Mouse (Mus musculus) cerebellum, postnatal 4 days (tissue): ENCODE measurements around the gene Cldn10.

Source experiments
- DNase-seq, 2 experiments: peaks; one replicate each; pipeline ENCODE4 v3.0.0; 2022; ENCODE audit warnings: low spot score in 2 of 2, mixed read lengths in 1 of 2

The Cldn10 gene

GRCm38 (mm10) chr14:118910332-118911222, 122.9 kb downstream of the Cldn10 start:
- DNase-seq: peak; percentile 35 to 55

DNA sequence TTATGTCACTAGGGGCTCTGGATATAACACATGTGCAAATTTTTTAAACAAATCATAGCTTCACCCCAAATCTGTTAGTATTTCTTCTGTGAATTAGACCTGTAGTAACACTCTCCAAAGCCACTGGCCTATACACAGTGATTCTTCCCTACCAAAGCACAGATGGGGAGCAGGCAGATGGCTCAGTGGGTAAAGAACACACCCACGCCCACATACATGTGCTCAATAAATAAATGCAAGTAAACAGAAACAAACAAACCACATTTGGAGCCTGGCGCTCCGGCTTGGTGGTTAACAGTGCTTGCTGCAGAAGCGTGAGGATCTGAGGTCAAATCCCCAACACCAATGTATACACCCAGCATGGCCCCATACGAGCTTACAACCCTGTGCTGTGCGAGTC, 123.8 kb downstream of the Cldn10 start:
- no peak for DNase-seq

DNA sequence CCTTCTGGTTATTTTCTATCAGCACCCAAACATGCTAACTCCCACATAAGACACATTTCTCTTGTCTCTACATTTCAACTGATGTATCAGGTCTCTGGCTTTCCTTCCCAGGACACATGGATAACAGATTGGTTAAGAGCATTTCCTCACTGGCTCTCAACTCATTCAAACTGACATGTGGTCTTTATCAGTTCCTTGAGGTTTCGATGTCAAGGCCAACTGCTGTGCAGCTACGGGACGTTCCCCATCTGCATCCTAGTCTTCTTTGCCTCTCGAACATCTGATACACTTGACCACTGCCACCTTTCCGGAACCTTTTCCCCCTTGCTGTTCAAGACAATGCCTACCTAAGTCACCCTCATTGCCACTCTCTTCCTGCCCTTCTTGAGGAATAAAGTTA, 125.9 kb downstream of the Cldn10 start:
- DNase-seq: no peak

DNA sequence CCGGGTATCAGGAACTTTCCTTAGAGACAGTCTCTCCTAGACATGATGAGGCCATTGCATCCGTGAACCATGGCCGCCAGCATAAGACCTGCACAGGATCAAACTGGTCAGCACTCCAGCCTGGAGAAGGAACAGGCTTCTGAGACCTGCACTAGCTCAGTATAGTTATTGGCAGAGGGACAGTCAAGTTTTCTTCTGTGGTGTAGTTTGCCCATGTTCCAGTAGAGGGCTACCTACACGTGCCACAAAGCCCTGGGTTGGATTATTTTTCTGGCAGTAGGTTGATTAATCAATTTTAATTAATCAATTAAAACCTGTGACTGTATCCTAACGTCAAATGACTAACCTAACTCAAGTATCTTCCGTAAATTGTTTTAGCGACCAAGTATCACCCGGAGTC, 131.3 kb downstream of the Cldn10 start:
- peak in 1 of 2 experiments; percentile 22 for DNase-seq

GRCm38 (mm10) chr14:118920654-118921053, 132.9 kb downstream of the Cldn10 start:
- no peak for DNase-seq

- peak in 1 of 2 experiments; percentile 11 for DNase-seq
Measured at GRCm38 (mm10) chr14:118922251-118922650, 134.5 kb downstream of the Cldn10 start.

DNA sequence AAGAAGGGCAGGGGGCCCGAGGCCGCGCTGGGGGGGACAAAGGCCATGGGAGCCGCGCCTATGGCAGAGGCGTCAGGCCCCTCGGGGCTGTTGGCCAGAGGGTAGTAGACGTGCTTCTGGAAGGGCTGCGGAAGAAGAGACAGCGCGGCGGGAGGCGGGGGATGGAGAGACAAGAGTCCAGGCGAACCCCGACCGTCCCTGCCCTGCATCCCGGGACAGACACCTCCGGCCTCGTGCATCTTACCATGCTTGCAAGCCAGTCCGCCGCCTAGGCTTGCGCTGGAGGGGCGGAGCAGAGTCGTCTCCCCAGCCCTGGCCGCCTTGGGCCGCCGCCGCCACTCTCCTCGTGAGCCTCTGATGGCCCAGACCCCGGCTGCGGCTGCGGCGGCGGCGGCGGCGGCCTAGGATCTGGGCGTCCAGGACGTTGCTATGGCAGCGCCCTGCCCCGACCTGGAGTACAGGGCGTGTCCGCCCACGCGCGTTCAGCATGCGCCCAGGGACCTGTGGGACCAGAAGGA, 135.0 kb downstream of the Cldn10 start:
- DNase-seq: peak in 1 of 2 experiments; percentile 26
